In genomic region chr3:145703411-145703924, GRCm38 (mm10) we compare ENCODE assay signal across 9 mouse cellular contexts. TPM values are rescaled to one million over a fixed set of nuclear protein-coding genes. Genes with fewer than 3 reads are reported as not detected.
DNase-seq lines count a peak whose midpoint lies in the region; ATAC-seq lines count a peak whose summit lies in the region.
"Had no signal": no experiment of that assay in that cellular context is flagged by ENCODE, and none has a peak within 500 bp of the region (broad histone marks: within the 10 kb centered on the region; RNA-seq: fewer than 3 reads in every experiment).

No protein-coding gene starts in this region.

- peak; percentile 62 for ATAC-seq in lung, embryonic 15.5 days (ENCODE audit: borderline replicate concordance, extremely low read depth, low FRiP score, low TSS enrichment)
- ATAC-seq in embryonic facial prominence, embryonic 14.5 days (ENCODE audit: low read depth) = peak; percentile 74
- ATAC-seq in neural tube, embryonic 11.5 days (ENCODE audit: insufficient read depth, low FRiP score, low TSS enrichment) = peak; percentile 35; the same call in 1 of the 2 replicates
- ATAC-seq: liver, postnatal 0 days had no signal

- peaks cover 15% of the 10 kb centered on the region for H3K4me1 ChIP-seq in lung, embryonic 15.5 days
- H3K4me1 ChIP-seq in embryonic facial prominence, embryonic 14.5 days (ENCODE audit: control insufficient read depth, insufficient read depth, low read length) = peaks cover 24% of the 10 kb centered on the region
- peaks cover 6% of the 10 kb centered on the region; the same call in 1 of the 2 replicates for H3K4me1 ChIP-seq in neural tube, embryonic 11.5 days (ENCODE audit: control insufficient read depth, insufficient read depth, low read length)

- H3K4me2 ChIP-seq in lung, embryonic 15.5 days = no peak overlapping the region
- peak overlapping the region; percentile 18; the same call in 1 of the 2 replicates for H3K4me2 ChIP-seq in embryonic facial prominence, embryonic 14.5 days (ENCODE audit: low read depth, low read length)
- no peak overlapping the region for H3K4me2 ChIP-seq in neural tube, embryonic 11.5 days (ENCODE audit: low read depth)

- no peak overlapping the region for H3K4me3 ChIP-seq in lung, embryonic 15.5 days
- H3K4me3 ChIP-seq in embryonic facial prominence, embryonic 14.5 days (ENCODE audit: low read depth, low read length) = no peak overlapping the region
- H3K4me3 ChIP-seq in neural tube, embryonic 11.5 days (ENCODE audit: low read depth, low read length) = no peak overlapping the region

- H3K9ac ChIP-seq in lung, embryonic 15.5 days = no peak overlapping the region
- peak overlapping the region; percentile 5; the same call in 1 of the 2 replicates for H3K9ac ChIP-seq in embryonic facial prominence, embryonic 14.5 days (ENCODE audit: low read depth, low read length)
- H3K9ac ChIP-seq in neural tube, embryonic 11.5 days (ENCODE audit: low read length) = peak overlapping the region; percentile 35; the same call in 1 of the 2 replicates
- H3K9ac ChIP-seq: liver, postnatal 0 days had no signal

- H3K36me3 ChIP-seq in lung, embryonic 15.5 days = no peaks in the 10 kb centered on the region
- H3K36me3 ChIP-seq in embryonic facial prominence, embryonic 14.5 days (ENCODE audit: control insufficient read depth, insufficient read depth, low read length) = no peaks in the 10 kb centered on the region
- no peaks in the 10 kb centered on the region for H3K36me3 ChIP-seq in neural tube, embryonic 11.5 days (ENCODE audit: control insufficient read depth, insufficient read depth, low read length)

- H3K27ac ChIP-seq in lung, embryonic 15.5 days = peak overlapping the region; percentile 64; the same call in 1 of the 2 replicates
- H3K27ac ChIP-seq in embryonic facial prominence, embryonic 14.5 days (replicated peaks; ENCODE audit: low read depth, low read length) = peak overlapping the region; percentile 77
- H3K27ac ChIP-seq in neural tube, embryonic 11.5 days (ENCODE audit: low read depth, low read length) = 0 out of 2 replicates have a peak overlapping the region, but pooled peaks have one; percentile 44

- 12% methylated on average over 11 of the region's 11 CpGs for WGBS in lung, embryonic 15.5 days
- WGBS in embryonic facial prominence, embryonic 14.5 days = 14% methylated on average over 11 of the region's 11 CpGs
- WGBS in neural tube, embryonic 11.5 days = 11% methylated on average over 11 of the region's 11 CpGs

- no peaks in the 10 kb centered on the region for H3K27me3 ChIP-seq in lung, embryonic 15.5 days
- no peaks in the 10 kb centered on the region for H3K27me3 ChIP-seq in embryonic facial prominence, embryonic 14.5 days (replicated peaks; ENCODE audit: control insufficient read depth, insufficient read depth, low read length)
- no peaks in the 10 kb centered on the region for H3K27me3 ChIP-seq in neural tube, embryonic 11.5 days (ENCODE audit: control insufficient read depth, insufficient read depth, low read length)

- no peak for DNase-seq in lung, postnatal 25 days (ENCODE audit: low spot score)
- DNase-seq in embryonic facial prominence, embryonic 14.5 days (ENCODE audit: low spot score) = peak; percentile 61
- peak; percentile 8 for DNase-seq in kidney, adult 11 months
- peak; percentile 33 for DNase-seq in neural tube, embryonic 11.5 days (ENCODE audit: low spot score)
- DNase-seq in right cerebral cortex, postnatal 14 days = no peak
- no peak for DNase-seq in MN1 (ENCODE audit: low spot score)
- no peak for DNase-seq in spleen, adult 12 weeks (ENCODE audit: low spot score)
- DNase-seq: liver, postnatal 0 days had no signal

- no peaks in the 10 kb centered on the region for H3K9me3 ChIP-seq in lung, embryonic 15.5 days
- H3K9me3 ChIP-seq in embryonic facial prominence, embryonic 14.5 days (ENCODE audit: control insufficient read depth, low read length) = no peaks in the 10 kb centered on the region
- no peaks in the 10 kb centered on the region for H3K9me3 ChIP-seq in neural tube, embryonic 11.5 days (ENCODE audit: control insufficient read depth, low read length)

RNA-seq across cellular contexts. Expression of gene Ccn1, which starts 53.7 kb away (rescaled TPM):
- polyA plus RNA-seq in lung, embryonic 15.5 days (2015; fragmentation: Nextera tagmentation; extraction: Ambion mirVana) = 58.3 and 58.8 TPM in 2 replicates
- 42.6 and 50.5 TPM in 2 replicates for polyA plus RNA-seq in embryonic facial prominence, embryonic 14.5 days (2014; fragmentation: Nextera tagmentation; extraction: Ambion mirVana)
- polyA plus RNA-seq in neural tube, embryonic 11.5 days (2014; fragmentation: Nextera tagmentation; extraction: Ambion mirVana) = 30.1 and 31.7 TPM in 2 replicates

RNA-seq across cellular contexts. Expression of gene Ddah1, which starts 55.0 kb away (rescaled TPM):
- 27.7 and 30.8 TPM in 2 replicates for polyA plus RNA-seq in lung, embryonic 15.5 days (2015; fragmentation: Nextera tagmentation; extraction: Ambion mirVana)
- 50.9 and 56.0 TPM in 2 replicates for polyA plus RNA-seq in embryonic facial prominence, embryonic 14.5 days (2014; fragmentation: Nextera tagmentation; extraction: Ambion mirVana)
- polyA plus RNA-seq in neural tube, embryonic 11.5 days (2014; fragmentation: Nextera tagmentation; extraction: Ambion mirVana) = 39.6 and 43.5 TPM in 2 replicates

Comparison
In these comparisons a context has a peak if more than half of its experiments do, and no peak if none do; other contexts are left out.
1. DNase-seq: peak in embryonic facial prominence, embryonic 14.5 days (single experiment), kidney, adult 11 months (single experiment) and neural tube, embryonic 11.5 days (single experiment); none in lung, postnatal 25 days (single experiment), right cerebral cortex, postnatal 14 days (single experiment), MN1 (single experiment) and spleen, adult 12 weeks (single experiment).
2. Peak in every context shown above with its lines, with median percentiles within 50 percentile points of each other: ATAC-seq and H3K27ac ChIP-seq.